Comparison of ENCODE assay signal across 8 mouse cellular contexts in the genomic region with DNA sequence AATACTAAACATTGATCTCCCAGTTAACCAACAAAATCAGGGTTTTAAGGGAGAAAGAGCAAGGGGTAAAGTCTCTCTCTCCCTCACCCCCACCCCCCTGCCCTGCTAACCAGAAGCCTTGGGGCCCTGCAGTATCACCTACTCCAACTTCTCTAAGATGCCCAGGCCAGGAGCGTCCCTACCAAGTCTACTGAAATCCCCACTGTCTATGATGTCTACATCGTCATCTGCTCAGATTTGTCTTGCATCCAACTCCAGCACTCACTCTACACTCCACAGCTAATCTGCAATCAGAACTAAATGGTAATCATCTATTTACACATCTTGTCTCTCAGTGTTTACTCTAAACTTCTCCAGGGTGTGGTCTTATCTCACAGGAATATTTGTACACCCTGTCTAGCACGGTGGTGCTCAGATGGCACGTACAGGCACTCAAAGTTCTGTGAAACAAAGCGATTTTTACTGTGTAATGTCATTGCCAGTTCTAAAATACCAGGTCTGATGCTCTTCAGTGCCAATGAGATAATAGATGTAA. TPM values are rescaled to one million over a fixed set of nuclear protein-coding genes. Genes with fewer than 3 reads are reported as not detected.
A peak's percentile ranks its signal among the peaks of the same experiment; 100 is the strongest.
DNase-seq lines count a peak whose midpoint lies in the region; ATAC-seq and TF ChIP-seq lines count a peak whose summit lies in the region.

No protein-coding gene starts in this region.

- peak overlapping the region; percentile 98 for H3K27ac ChIP-seq in limb, embryonic 12.5 days
- peak overlapping the region; percentile 89 for H3K27ac ChIP-seq in small intestine, adult 2 months (ENCODE audit: insufficient read depth, low read depth, low read length)

- H3K4me1 ChIP-seq in megakaryocyte, embryonic 14.5 days = peaks cover 56% of the 10 kb centered on the region
- peaks cover 56% of the 10 kb centered on the region for H3K4me1 ChIP-seq in erythroblast, embryonic 14.5 days (ENCODE audit: control insufficient read depth)
- peaks cover 11% of the 10 kb centered on the region for H3K4me1 ChIP-seq in limb, embryonic 12.5 days (replicated peaks)
- H3K4me1 ChIP-seq in small intestine, adult 2 months (ENCODE audit: control insufficient read depth, insufficient read depth, insufficient read length, low read length) = peaks cover 6% of the 10 kb centered on the region

- H3K9ac ChIP-seq in limb, embryonic 12.5 days (replicated peaks) = peak overlapping the region; percentile 87

- TF ChIP-seq CTCF in small intestine, adult 2 months (IDR thresholded peaks at IDR 0.05; ENCODE audit: extremely low read depth, insufficient read length, insufficient replicate concordance, low read depth, low read length) = no peak

- H3K27me3 ChIP-seq in megakaryocyte, embryonic 14.5 days (replicated peaks) = no peaks in the 10 kb centered on the region
- H3K27me3 ChIP-seq in erythroblast, embryonic 14.5 days (ENCODE audit: control insufficient read depth) = peaks cover 8% of the 10 kb centered on the region
- H3K27me3 ChIP-seq in limb, embryonic 12.5 days = no peaks in the 10 kb centered on the region
- H3K27me3 ChIP-seq in small intestine, adult 2 months (ENCODE audit: control insufficient read depth, insufficient read depth, low read length) = no peaks in the 10 kb centered on the region

- WGBS in limb, embryonic 12.5 days = 48% methylated on average over 5 of the region's 5 CpGs
- WGBS in small intestine, adult 2 months = 10% methylated on average over 5 of the region's 5 CpGs

- H3K36me3 ChIP-seq in megakaryocyte, embryonic 14.5 days (replicated peaks; ENCODE audit: low read length) = peaks cover 26% of the 10 kb centered on the region
- peaks cover 46% of the 10 kb centered on the region for H3K36me3 ChIP-seq in erythroblast, embryonic 14.5 days (ENCODE audit: control insufficient read depth)
- H3K36me3 ChIP-seq in limb, embryonic 12.5 days = no peaks in the 10 kb centered on the region
- no peaks in the 10 kb centered on the region for H3K36me3 ChIP-seq in small intestine, adult 2 months (ENCODE audit: control insufficient read depth, insufficient read depth, low read length)

- ATAC-seq in megakaryocyte, adult 5-6 weeks (ENCODE audit: poor library complexity, severe bottlenecking) = no peak
- no peak for ATAC-seq in limb, embryonic 12.5 days (ENCODE audit: insufficient number of reproducible peaks, insufficient read depth, low FRiP score, low TSS enrichment, low read depth)

- no peak for TF ChIP-seq POLR2A in small intestine, adult 2 months (IDR thresholded peaks at IDR 0.05; ENCODE audit: low read depth, low read length)

- H3K4me3 ChIP-seq in megakaryocyte, embryonic 14.5 days (replicated peaks) = peak overlapping the region; percentile 99
- H3K4me3 ChIP-seq in erythroblast, embryonic 14.5 days (replicated peaks) = peak overlapping the region; percentile 99
- H3K4me3 ChIP-seq in limb, embryonic 12.5 days (replicated peaks) = peak overlapping the region; percentile 76
- H3K4me3 ChIP-seq in small intestine, adult 2 months (ENCODE audit: low read depth, low read length) = peak overlapping the region; percentile 75

- no peak for DNase-seq in right cerebral cortex, postnatal 14 days
- DNase-seq in testis, postnatal 10 days (ENCODE audit: low spot score) = no peak
- no peak for DNase-seq in adrenal gland, postnatal 36 days

- H3K4me2 ChIP-seq in limb, embryonic 12.5 days = peak overlapping the region; percentile 68

- no peaks in the 10 kb centered on the region for H3K9me3 ChIP-seq in megakaryocyte, embryonic 14.5 days
- H3K9me3 ChIP-seq in erythroblast, embryonic 14.5 days (ENCODE audit: control insufficient read depth, low read length) = no peaks in the 10 kb centered on the region
- H3K9me3 ChIP-seq in limb, embryonic 12.5 days = no peaks in the 10 kb centered on the region

RNA-seq across cellular contexts. Expression of a gene that starts 0.9 kb away (rescaled TPM):
- 42.4 and 46.3 TPM in 2 replicates for polyA plus RNA-seq in megakaryocyte, embryonic 14.5 days (2012; ENCODE audit: insufficient read depth, low replicate concordance)
- 114 and 125 TPM in 2 replicates for total RNA-seq in megakaryocyte, adult 5-6 weeks (2015)
- 42.0 and 45.3 TPM in 2 replicates for total RNA-seq in megakaryocyte, adult 5-6 weeks (2017)
- 29.0 and 31.9 TPM in 2 replicates for polyA plus RNA-seq in erythroblast, embryonic 14.5 days (2012)
- 68.5 and 86.8 TPM in 2 replicates for polyA plus RNA-seq in limb, embryonic 12.5 days (2016; fragmentation: Nextera tagmentation; extraction: Ambion mirVana)
- 55.8 and 113 TPM in 2 replicates for polyA plus RNA-seq in small intestine, adult 2 months (2012; rRNA removed)
- 100 to 1,000 TPM; 285 to 462 TPM for total RNA-seq in adrenal gland, postnatal 36 days (2021)
